Mouse (Mus musculus): ENCODE measurements around the gene Tmem86b.
"Not testable (repeated sequence)": the region's sequence is repeated elsewhere in the genome, so short reads cannot be mapped to it uniquely, and the experiment has no call there.

Gene Tmem86b

GRCm38 (mm10) chr7:4647992-4648391 lies 16.8 kb upstream of the Tmem86b start:
- DNase-seq (ENCODE audit: low read depth, low spot score), result no peak

DNA sequence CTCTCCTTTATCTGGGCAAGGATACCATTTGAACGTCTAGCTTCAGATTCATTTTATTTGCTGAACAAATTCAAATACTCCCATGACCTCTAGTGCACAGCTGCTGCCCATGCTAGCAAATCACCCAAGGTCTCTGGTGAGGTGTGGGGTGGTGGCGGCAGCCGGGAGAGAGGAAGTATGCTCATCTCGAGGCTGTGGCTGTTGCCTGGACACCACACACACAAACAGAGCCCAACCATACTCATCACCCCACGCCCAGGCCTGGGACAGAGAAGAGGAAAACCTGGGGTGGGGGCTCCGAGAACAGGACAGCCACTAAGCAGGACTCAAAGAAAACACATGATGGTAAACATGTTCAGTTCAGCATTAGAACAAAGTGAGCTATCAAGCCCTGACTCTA lies 16.1 kb upstream of the Tmem86b start:
- no peak for DNase-seq (ENCODE audit: low read depth, low spot score)

DNA sequence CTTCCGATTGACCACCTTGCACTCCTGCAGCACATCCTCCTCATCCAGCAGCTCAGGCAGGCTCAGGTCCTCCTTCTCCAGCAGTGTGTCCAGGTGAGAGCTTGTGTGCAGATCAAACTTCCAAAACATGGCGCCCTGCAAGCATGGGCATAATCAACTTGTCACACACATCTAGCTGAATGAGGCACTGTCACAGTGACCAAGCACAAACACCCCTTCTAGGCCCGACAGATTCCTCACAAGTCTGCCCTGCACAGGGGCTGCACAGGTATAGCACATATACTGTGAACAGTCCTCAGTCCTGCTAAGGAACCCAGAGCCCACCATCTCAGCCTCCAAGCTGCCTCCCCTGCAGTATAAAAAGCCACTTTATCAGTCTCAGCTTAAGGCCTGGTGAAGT lies 15.6 kb upstream of the Tmem86b start:
- no peak for DNase-seq (ENCODE audit: low read depth, low spot score)

- DNase-seq (ENCODE audit: low read depth, low spot score), result no peak
Observed at GRCm38 (mm10) chr7:4643225-4643624, 12.0 kb upstream of the Tmem86b start.

- DNase-seq (ENCODE audit: low read depth, low spot score), result no peak
Observed at GRCm38 (mm10) chr7:4641956-4642355, 10.7 kb upstream of the Tmem86b start.

DNA sequence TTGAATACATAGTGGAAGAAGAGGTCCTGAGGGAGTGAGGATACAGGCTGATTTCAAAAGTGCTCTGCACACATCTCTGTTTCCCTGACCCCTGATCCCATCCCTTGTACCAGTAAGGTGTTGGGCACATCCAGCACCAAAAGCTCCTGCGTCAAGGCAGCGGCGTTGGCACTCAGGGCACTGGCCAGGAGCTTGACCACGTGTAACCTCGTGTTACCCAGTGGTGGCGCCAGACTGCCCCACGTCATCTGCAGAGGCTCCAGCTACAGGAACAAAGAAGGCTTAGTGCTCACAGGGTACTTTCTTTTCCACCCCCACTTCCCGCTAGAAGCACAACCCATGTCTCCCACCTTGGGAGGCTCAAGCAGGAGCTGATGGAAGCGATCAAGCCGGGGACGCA lies 9.9 kb upstream of the Tmem86b start:
- no peak for DNase-seq (ENCODE audit: low read depth, low spot score)

- DNase-seq (ENCODE audit: low read depth, low spot score), result no peak
Observed at GRCm38 (mm10) chr7:4636179-4636578, 5.0 kb upstream of the Tmem86b start.

- no peak for DNase-seq (ENCODE audit: low read depth, low spot score)
Observed at GRCm38 (mm10) chr7:4630198-4630597, 1.0 kb downstream of the Tmem86b start.

DNA sequence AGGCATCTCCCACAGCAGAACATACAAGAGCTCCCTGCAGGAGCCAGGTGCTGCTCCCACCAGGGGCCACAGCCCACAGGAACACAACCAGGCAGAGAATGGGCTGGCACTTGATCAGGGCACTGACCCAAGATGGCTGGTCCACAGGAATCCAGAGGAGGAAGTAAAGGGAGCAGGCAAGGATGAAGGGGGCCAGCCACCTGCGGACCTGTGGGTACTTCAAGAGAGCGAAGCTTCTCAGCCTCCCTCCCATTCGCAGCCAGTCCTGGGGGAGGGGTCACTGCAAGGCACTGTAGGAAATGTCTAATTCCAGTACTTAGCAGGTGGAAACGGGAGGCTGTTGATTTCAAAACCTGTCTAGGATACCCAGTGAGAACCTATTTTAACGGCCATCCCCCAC lies 1.6 kb downstream of the Tmem86b start:
- DNase-seq (ENCODE audit: low read depth, low spot score), result no peak

- DNase-seq (ENCODE audit: low read depth, low spot score), result no peak
Observed at GRCm38 (mm10) chr7:4625928-4626327, 5.3 kb downstream of the Tmem86b start.

- peak; percentile 12 for DNase-seq (ENCODE audit: low read depth, low spot score)
Observed at GRCm38 (mm10) chr7:4624343-4624742, 6.9 kb downstream of the Tmem86b start.

DNA sequence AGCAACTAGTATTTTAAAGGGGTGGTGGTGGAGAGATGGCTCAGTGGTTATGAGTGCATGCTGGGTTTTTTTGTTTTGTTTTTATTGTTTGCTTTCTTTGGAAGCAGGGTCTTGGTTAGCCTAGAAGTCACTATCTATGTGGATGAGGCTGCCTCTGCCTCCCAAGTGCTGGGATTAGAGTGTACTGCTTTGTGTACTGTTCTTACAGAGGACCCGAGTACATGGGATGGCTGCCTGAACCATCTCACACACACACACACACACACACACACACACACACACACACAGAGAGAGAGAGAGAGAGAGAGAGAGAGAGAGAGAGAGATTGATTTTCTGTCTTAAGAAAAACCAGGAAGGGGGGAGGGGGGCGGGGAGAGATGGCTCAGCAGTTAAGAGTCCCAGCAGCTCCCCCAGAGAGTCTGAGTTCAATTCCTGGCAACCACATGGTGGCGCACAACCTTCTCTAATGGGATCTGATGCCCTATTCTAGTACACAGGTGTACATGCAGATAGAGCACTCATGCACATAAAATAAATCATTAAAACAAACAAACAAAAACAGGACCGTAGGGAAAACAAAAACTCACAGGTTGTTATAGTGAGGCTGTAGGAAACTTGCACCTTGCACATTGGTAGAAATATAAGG lies 7.6 kb downstream of the Tmem86b start:
- DNase-seq (ENCODE audit: low read depth, low spot score), result peak; percentile 75

GRCm38 (mm10) chr7:4619979-4620378 lies 11.2 kb downstream of the Tmem86b start:
- DNase-seq (ENCODE audit: low read depth, low spot score), result peak; percentile 82

DNA sequence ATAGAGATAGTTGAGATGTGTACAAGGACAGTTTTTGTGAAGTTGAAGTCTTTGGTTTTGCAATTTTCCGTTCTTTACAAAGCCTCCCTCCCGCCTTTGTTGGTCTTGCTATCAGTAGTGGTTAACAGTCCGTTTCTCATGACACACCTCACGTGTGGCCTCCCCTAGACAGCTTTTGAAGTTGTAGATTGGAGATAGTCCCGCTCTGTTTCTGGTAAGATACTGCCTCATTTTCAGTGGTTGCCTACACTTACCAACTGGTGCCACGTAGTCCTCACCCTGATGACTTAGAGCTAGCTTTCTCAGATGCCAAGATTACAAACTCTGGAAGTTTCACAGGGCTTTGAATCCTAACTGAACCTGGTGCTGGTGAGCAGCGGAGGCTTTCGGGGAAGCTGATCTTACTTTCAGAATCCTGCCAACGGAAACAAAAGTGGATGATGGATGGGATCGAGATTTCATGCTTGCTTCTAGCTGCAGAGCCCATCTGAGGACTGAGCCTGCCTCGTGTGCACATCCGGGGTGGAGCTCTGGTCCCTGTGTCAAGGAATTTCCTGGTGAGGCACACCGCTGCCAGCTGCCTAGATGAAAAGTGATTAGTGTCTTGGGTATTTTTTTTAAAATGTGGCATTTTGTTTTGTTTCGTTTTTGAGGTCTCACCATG lies 17.4 kb downstream of the Tmem86b start:
- DNase-seq (ENCODE audit: low read depth, low spot score), result no peak

GRCm38 (mm10) chr7:4612956-4613355 lies 18.3 kb downstream of the Tmem86b start:
- DNase-seq (ENCODE audit: low read depth, low spot score), result no peak

GRCm38 (mm10) chr7:4612386-4612785 lies 18.8 kb downstream of the Tmem86b start:
- DNase-seq (ENCODE audit: low read depth, low spot score), result no peak

DNA sequence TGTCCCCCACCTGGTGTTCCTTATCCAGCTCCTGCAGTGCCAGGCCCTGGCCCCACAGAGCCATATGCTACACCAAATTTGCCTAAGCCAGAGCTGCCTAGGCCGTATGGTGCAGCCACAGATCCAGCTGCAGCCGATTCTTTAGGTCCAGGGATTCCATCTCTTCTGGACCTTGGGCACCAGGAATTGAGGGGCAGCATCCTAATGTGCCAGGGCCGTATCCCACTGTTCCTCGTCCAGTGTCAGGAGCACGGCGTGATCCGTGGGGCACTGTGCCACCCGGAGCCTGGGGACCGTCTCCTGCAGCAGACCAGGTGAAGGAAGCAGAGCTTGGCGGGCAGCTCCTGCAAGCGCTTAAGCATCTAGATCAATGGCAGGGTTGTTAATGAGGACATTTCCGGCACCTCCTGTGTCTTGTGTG lies 19.3 kb downstream of the Tmem86b start:
- DNase-seq (ENCODE audit: low read depth, low spot score), result peak; percentile 25

- DNase-seq (ENCODE audit: low read depth, low spot score), result no peak
Observed at GRCm38 (mm10) chr7:4611511-4611910, 19.7 kb downstream of the Tmem86b start.

DNA sequence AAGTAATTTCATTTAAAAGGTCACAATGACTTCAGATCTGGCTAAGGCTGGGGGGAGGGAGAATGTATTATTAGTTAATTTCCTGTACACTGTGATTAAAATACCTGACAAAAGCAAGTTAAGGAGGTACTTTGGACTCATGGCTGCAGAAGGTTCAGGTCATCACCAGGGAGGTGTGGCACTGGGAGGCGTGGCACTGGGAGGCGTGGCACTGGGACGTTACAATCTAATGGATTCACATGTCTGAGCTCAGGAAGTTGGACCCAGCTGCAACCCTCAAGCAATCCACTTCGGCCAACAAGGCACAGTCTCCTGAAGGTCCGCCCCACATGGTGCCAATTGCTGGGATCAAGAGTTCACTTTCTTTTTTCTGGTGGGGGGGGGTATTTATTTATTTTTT lies 23.2 kb downstream of the Tmem86b start:
- peak; percentile 49 for DNase-seq (ENCODE audit: low read depth, low spot score)

- no peak for DNase-seq (ENCODE audit: low read depth, low spot score)
Observed at GRCm38 (mm10) chr7:4603873-4604272, 27.3 kb downstream of the Tmem86b start, which contains the start of gene Ptprh. TSS of gene Ptprh (minus strand) at chr7:4604041.

DNA sequence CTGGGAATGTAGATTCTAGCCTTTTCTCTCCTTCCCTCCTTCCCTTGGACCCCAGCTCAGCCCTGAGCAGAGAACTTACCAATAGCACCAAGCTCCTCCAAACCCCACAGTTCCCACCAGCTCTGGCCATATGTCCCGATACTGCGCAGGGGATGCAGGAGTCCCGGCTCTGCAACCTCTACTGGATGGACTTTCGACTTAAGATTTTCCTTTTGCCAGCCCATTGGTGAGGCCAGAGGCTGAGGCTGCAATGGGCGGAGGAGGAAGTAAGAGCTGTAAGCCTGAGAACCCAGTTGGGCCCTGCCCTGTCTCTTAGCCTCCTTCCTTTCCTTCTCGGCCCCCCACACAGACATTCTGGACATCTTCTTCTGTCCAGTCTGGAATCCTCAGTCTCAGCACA lies 28.3 kb downstream of the Tmem86b start:
- no peak for DNase-seq (ENCODE audit: low read depth, low spot score)

GRCm38 (mm10) chr7:4597046-4597445 lies 34.2 kb downstream of the Tmem86b start:
- DNase-seq (ENCODE audit: low read depth, low spot score), result not testable (repeated sequence)

- DNase-seq (ENCODE audit: low read depth, low spot score), result not testable (repeated sequence)
Observed at GRCm38 (mm10) chr7:4581481-4581880, 49.7 kb downstream of the Tmem86b start.

Data from ZHBTc4 (cell line).